Mouse (Mus musculus) E14TG2a.4 (cell line): ENCODE data around the gene Zdhhc16.
A peak's percentile ranks its signal among the peaks of the same experiment; 100 is the strongest.

ENCODE experiments used
- H3K27me3 ChIP-seq: 2 replicates; pipeline ENCODE4 v1.6.1; 2014; ENCODE audit warnings: low read length, control low read depth; ENCODE audit not compliant: insufficient read depth
- H3K36me3 ChIP-seq: 2 replicates; pipeline ENCODE4 v1.6.1; 2014; ENCODE audit warnings: low read length, control low read depth; ENCODE audit not compliant: insufficient read depth
- H3K4me1 ChIP-seq: replicated peaks from 2 replicates; pipeline ENCODE4 v1.6.1; 2014; ENCODE audit warnings: low read depth, low read length, control low read depth
- H3K4me3 ChIP-seq: replicated peaks from 2 replicates; pipeline ENCODE4 v1.5.1; 2014; ENCODE audit warnings: mild to moderate bottlenecking, low read length
- H3K9me3 ChIP-seq: 2 replicates; pipeline ENCODE4 v1.6.1; 2014; ENCODE audit warnings: low read length, control low read depth
- CTCF ChIP-seq: conservative IDR thresholded peaks from 2 replicates; pipeline ENCODE4 v1.5.1; 2014; ENCODE audit warnings: low read length
- NANOG ChIP-seq: IDR thresholded peaks from 2 replicates; pipeline ENCODE4 v1.6.1; 2014; ENCODE audit warnings: borderline replicate concordance, low read length, mixed read lengths
- POU5F1 ChIP-seq: IDR thresholded peaks from 2 replicates; pipeline ENCODE4 v1.6.1; 2014; ENCODE audit warnings: low read length, borderline replicate concordance

Gene Zdhhc16

DNA sequence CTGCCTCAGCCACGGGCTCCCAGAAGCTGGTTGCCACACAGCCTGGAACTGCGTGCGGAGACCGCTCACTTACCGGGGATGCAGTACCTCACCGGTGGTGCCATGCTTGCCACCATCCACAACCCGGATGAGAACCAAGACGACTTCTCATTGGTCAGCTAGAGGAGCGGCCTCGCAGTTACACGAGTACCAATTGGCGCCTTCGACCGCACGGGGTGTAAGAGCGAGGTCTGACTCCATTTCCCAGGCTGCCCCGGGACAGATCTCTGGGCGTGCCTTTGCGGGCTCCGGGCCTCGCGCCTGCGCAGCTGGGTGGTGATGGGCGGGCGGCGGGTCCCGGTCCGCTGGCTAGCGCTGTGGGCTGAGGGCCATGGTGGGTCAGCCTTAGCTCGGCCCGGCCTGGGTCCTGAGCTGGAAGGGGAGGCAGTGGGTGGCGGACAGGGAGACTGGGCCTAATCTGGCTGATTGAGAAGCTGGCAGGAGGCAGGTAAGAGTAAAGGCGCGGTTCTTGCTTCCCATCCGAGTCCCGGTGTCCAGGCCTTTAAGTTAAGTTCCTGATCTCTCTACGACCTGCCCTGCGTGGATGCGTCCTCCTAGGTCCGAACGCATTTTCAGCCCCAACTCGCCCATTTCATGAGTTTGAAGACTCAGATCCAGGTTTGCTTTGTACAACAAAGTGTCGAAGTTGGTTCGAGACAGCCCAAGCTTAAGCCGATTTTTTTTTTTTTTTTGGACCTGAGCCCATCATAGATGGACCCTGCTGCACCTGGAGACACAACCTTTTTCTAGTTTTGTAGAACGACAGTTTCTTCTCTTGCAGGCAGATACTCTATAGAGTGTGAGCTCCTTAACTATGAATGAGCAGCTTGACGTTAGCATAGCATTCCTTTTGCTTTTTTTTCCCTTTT lies at the start of gene Zdhhc16, which contains the start of gene Exosc1:
Gene Zdhhc16 (plus strand): TSS at position 302 of the 908 bp plus-strand sequence.
Gene Exosc1 (minus strand): TSS at position 245 of the 908 bp plus-strand sequence.
- Histone ChIP-seq H3K36me3 (peaks cover 62% of the 10 kb centered on the region), H3K4me3 (peak within 1 kb of the TSS; percentile 100), H3K4me1 (peaks cover 41% of the 10 kb centered on the region), H3K9me3 (no peaks in the 10 kb centered on the region), H3K27me3 (no peaks in the 10 kb centered on the region)
- no peak for TF ChIP-seq CTCF
- no peak for TF ChIP-seq POU5F1
- no peak for TF ChIP-seq NANOG

DNA sequence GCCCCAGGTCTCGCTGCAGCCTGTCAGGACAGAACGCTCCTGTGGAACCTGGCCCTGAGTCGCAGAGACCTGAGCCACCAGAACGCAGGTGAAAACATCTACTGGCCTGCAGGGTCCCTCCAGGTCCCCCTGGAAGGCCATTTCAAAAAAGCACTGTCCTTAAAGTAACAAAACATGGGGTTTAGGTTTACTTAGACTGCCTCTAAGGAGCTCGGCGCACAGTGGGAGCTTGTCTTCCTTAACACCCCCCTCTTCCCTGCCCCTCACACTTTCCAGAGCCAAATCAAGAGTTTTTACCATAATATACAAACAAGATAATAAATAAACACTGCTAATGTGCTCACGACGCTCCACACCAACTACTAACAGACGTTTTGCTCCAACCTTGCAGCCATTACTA lies 49.4 kb upstream of the Zdhhc16 start:
- Histone ChIP-seq H3K9me3 (no peaks in the 10 kb centered on the region), H3K27me3 (no peaks in the 10 kb centered on the region), H3K4me3 (0 out of 2 replicates have a peak overlapping the region, but pooled peaks have one; percentile 23), H3K36me3 (peaks cover 98% of the 10 kb centered on the region), H3K4me1 (peaks cover 35% of the 10 kb centered on the region)
- TF ChIP-seq NANOG (no peak), POU5F1 (no peak), CTCF (no peak)

GRCm38 (mm10) chr19:41888191-41888590 lies 45.1 kb upstream of the Zdhhc16 start:
- Histone ChIP-seq H3K27me3 (no peaks in the 10 kb centered on the region), H3K4me1 (peaks cover 32% of the 10 kb centered on the region), H3K36me3 (peaks cover 99% of the 10 kb centered on the region), H3K4me3 (no peak overlapping the region), H3K9me3 (no peaks in the 10 kb centered on the region)
- TF ChIP-seq CTCF (no peak), POU5F1 (no peak), NANOG (no peak)

- peak overlapping the region; percentile 96 for H3K4me3 ChIP-seq
- peaks cover 18% of the 10 kb centered on the region for H3K4me1 ChIP-seq
- TF ChIP-seq POU5F1 (no peak), NANOG (no peak)
- H3K36me3 ChIP-seq = peaks cover 50% of the 10 kb centered on the region
- no peaks in the 10 kb centered on the region for H3K27me3 ChIP-seq
- no peaks in the 10 kb centered on the region for H3K9me3 ChIP-seq
These were observed 38.3 kb upstream of the Zdhhc16 start for GRCm38 (mm10) chr19:41894959-41895358.

DNA sequence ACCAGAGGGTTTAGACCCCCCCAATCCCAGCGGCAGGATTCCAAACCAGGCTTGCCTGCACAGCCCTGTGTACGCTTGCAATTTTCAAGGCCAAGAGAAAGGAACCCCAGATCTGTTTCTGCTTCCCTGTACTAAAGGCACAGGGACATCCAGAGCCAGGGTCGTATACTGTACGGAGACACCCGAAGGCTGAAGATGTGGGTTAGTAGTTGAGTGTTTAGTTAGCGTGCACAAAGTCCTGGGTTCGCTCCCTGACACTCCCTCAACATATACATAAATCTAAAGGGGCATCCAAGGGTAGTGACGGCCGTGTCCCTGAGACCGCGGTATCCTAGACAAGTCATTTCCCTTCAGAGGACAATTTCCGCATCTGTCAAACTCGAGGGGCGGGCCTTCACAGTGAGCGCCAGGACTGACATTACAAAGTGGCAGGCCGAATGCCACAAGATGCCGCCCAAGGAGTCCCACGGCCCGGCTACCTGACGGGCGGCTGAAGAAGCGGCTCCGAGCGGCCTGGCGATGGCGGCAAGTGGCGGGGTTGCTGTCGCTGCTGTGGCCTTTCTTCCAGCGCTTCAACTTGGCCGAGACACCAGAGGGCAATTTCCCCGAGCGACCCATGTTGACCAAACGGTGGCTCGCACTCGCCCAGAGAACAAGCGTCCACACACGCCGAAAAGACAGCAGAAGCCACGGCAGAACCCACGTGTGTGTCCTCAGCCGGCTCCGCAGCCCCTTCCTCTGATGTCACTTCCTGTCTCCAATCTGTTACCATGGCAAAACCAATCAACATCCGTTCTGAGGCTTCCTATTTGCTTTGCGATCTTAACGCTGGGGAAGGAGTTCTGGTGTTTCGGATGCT lies 37.6 kb upstream of the Zdhhc16 start, which contains the start of gene Rrp12:
Gene Rrp12 (minus strand): TSS at position 714 of the 859 bp plus-strand sequence.
- Histone ChIP-seq H3K4me3 (peak within 1 kb of the TSS; percentile 96), H3K9me3 (no peaks in the 10 kb centered on the region), H3K4me1 (peaks cover 18% of the 10 kb centered on the region), H3K36me3 (peaks cover 43% of the 10 kb centered on the region), H3K27me3 (no peaks in the 10 kb centered on the region)
- TF ChIP-seq POU5F1 (no peak), CTCF (no peak), NANOG (no peak)

DNA sequence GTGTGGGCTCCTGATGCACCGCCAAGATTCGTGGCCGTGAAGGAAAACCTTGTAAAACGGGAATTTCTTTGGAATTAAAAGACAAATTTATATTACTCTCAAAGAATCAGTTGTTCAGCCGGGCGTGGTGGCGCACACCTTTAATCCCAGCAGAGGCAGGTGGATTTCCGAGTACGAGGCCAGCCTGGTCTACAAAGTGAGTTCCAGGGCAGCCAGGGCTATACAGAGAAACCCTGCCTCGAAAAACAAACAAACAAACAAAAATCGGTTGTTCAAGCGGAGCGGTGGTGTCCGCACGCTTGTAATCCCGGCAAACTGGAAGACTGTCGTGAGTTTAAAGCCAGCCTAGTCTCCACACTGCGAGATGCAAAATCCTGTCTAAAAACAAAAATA lies 37.0 kb upstream of the Zdhhc16 start:
- Histone ChIP-seq H3K4me1 (peaks cover 18% of the 10 kb centered on the region), H3K36me3 (peaks cover 36% of the 10 kb centered on the region), H3K27me3 (no peaks in the 10 kb centered on the region), H3K9me3 (no peaks in the 10 kb centered on the region), H3K4me3 (peak overlapping the region; percentile 96)
- no peak for TF ChIP-seq NANOG
- no peak for TF ChIP-seq POU5F1
- no peak for TF ChIP-seq CTCF

DNA sequence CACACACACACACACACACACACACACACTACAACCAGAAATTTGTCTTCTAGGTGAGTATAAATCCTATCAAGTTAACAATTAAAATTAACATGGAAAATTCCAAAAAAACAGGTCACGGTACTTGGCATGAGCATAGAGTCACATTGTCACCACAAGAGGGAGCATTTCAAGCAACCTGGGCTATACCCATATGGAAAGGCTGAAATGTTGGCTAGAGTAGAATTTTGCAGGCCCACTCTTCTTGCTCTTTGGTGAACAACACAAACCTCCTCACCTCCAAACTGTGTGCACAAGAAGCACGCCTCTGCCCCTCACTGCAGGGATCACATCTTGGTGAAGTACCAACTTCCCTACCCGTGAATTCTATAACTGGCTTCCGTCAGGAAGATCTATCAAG lies 34.4 kb upstream of the Zdhhc16 start:
- H3K9me3 ChIP-seq = no peaks in the 10 kb centered on the region
- peaks cover 18% of the 10 kb centered on the region for H3K4me1 ChIP-seq
- TF ChIP-seq POU5F1 (no peak), CTCF (peak; percentile 77)
- H3K36me3 ChIP-seq = peaks cover 12% of the 10 kb centered on the region
- H3K27me3 ChIP-seq = no peaks in the 10 kb centered on the region
- no peak overlapping the region for H3K4me3 ChIP-seq

GRCm38 (mm10) chr19:41900495-41901090 lies 32.7 kb upstream of the Zdhhc16 start:
- Histone ChIP-seq H3K4me1 (peaks cover 12% of the 10 kb centered on the region), H3K4me3 (no peak overlapping the region), H3K9me3 (no peaks in the 10 kb centered on the region), H3K27me3 (no peaks in the 10 kb centered on the region), H3K36me3 (no peaks in the 10 kb centered on the region)
- TF ChIP-seq NANOG (no peak), POU5F1 (no peak), CTCF (no peak)
